Mouse (Mus musculus): ENCODE data around the gene Chchd1.

DNA sequence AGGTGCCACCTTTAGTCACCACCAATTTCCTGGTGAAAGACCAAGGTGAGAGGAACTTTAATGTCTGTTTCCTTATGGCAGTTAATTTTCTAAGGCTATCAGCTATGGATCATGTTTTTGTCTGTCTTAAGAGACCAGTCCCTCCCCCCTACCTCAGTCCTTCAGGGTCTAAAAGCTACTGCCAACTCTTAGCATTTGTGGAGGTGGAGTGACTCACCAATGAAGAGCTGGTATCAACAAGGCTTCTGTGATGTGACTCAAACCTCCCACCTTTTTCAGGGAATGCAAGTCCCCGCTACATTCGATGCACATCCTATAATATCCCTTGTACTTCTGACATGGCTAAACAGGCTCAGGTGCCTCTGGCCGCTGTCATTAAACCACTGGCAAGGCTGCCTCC, 16.2 kb upstream of the Chchd1 start:
- TF ChIP-seq POLR2A (IDR thresholded peaks at IDR 0.05; ENCODE audit: insufficient read depth, low read depth, low read length) (no peak), CTCF (IDR thresholded peaks at IDR 0.05) (no peak)

Measured in heart, adult 2 months (tissue).